Mouse (Mus musculus) layer of hippocampus, adult 9-11 months (tissue): ENCODE data around the gene Atp5l.
A peak's percentile ranks its signal among the peaks of the same experiment; 100 is the strongest.

ENCODE experiments used
- DNase-seq: peaks from one replicate; pipeline ENCODE4 v3.0.0; 2022

Gene Atp5l

GRCm38 (mm10) chr9:44891210-44891609 is 29.3 kb downstream of the Atp5l start:
- DNase-seq, result no peak

GRCm38 (mm10) chr9:44890122-44890521 is 30.4 kb downstream of the Atp5l start:
- DNase-seq, result no peak

- DNase-seq, result no peak
Measured at GRCm38 (mm10) chr9:44888114-44888624, 32.4 kb downstream of the Atp5l start.

GRCm38 (mm10) chr9:44882981-44883569 is 37.5 kb downstream of the Atp5l start:
- peak; percentile 74 for DNase-seq

DNA sequence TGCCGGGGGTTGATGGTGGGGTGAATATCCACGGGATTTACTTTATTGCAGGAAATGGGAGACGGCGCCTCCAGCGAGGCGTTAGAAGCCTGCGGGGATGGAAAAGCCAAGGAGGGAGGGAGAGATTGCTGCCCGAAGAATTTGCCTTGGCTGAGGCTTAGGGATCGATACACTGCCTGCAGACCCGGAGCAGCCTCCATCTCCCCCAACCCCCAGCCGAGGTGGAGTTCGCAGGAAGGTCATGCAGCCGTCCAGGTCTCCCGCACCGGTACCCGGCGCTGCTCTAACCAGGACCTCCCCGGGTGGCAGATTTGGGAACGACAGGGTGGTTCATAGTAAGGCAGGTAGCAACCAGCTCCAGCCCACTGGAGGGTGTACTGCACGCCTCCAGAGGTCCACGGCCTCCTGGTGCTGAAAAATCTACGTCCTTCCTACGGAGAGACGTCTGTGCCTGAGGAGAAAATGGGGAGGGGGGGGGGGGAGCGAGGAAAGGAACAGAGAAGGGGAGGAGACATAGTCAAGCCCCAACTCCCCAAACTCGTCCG is 38.0 kb downstream of the Atp5l start:
- DNase-seq, result peak; percentile 35

GRCm38 (mm10) chr9:44881941-44882435 is 38.6 kb downstream of the Atp5l start:
- DNase-seq, result peak; percentile 77

GRCm38 (mm10) chr9:44881221-44881871 is 39.2 kb downstream of the Atp5l start, which contains the start of gene Kmt2a:
Gene Kmt2a (minus strand): TSS chr9:44881296.
- peak; percentile 97 for DNase-seq

DNA sequence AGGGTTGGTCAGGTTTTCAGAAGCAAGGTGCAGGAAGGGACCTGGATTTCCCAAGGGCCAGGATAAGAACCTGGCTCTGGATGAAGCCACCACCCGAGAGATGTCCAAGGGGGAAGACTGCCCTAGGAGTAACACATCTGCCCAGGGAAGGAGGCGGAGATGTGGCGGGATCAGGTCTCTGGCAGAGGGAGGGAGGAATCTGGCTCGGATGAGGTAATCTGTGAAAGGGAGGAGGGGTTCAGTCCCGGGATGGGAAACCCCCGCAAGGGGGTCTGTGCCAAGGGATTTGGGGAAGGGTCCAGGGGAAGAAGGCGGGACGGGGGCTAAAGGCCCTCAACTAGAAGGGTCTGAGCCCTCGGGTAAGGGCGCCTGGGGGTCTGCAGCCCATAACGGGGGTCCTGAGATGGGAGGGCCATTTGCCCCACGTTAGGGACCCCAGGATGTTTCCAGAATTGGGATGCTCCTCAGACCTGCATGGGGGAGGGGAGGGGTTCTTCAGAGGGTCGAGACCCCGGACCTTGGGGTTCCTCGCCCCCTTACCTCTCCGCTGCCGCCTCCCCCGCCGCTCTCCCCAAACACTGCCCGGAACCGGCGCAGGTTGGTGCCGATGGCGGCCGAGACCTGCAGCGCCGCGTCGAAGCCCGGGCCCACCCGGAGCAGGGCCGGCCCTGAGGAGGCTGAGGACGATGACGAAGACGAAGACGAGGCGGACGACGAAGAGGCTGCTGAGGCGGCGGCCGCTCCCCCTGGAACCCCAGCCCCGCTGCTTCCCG is 40.0 kb downstream of the Atp5l start:
- peak; percentile 18 for DNase-seq

DNA sequence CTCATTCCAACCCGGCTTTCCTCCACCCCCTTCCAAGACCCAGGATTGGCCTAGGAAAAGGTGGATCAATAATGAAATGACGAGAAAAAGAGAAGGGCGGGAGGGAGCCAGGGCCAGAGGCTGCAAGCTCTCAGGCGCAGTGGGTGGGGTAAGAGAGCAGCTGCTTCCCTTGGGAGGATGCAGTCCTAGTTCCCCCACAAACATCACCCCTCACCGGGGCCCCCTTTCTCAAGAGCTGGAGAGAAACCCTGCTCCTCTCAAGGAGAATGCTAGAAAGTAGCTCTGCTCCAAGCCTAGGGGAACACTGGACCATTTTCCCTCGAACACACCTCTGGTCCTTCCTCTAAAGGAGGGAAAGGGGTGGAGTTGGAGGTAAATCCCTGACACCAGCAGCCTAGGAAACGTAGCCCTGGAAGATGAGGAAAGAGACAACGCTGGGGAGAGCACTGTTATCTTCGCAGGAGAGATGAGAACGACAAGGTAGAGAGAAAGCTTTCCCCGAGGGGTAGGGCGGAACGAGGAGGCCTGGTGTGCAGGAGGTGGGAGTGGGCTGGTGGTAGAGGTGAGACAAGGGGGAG is 40.8 kb downstream of the Atp5l start:
- no peak for DNase-seq

- DNase-seq, result no peak
Measured at GRCm38 (mm10) chr9:44878776-44879500, 41.6 kb downstream of the Atp5l start.

DNA sequence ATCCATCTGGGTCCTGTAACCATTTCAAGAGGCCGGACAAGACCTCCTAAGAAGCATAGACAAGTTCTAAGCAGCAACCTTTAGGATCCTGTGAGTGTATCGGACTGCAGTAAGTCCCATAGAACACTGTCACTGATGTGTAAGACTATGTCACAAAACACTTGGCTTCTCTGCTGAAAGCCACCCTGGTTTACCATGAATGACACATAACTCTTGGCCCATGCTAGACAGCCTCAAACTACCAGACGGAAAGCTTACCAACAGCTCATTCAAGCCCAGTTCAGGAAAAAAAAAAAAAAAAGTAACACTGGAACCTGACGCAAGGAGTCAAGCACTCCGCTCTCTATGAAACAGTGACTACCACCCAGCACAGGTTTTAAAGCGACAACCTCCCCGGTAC is 42.9 kb downstream of the Atp5l start:
- no peak for DNase-seq

- peak; percentile 61 for DNase-seq
Measured at GRCm38 (mm10) chr9:44875476-44875875, 45.1 kb downstream of the Atp5l start.

GRCm38 (mm10) chr9:44874198-44874597 is 46.3 kb downstream of the Atp5l start:
- DNase-seq, result no peak

DNA sequence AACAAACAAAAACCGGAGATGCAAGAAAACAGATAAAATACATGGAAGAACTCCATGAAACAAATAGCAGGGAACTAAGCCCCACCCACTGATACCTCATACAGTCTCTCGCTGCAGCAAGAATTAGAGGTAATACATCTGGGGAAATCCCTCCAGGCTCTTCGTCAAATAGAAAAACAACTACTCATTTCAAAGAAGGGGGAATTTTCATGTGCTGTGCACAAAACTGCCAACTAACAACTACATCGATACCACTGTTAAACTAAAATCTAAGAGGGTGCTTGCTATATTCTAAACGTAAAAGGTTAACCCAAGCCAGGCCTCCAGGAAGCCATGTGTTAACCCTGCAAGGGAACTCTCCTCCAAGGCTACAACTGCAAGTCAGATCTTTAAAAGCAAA is 46.9 kb downstream of the Atp5l start:
- DNase-seq, result no peak

- DNase-seq, result no peak
Measured at GRCm38 (mm10) chr9:44868336-44869094, 52.0 kb downstream of the Atp5l start.

- no peak for DNase-seq
Measured at GRCm38 (mm10) chr9:44867664-44868063, 52.9 kb downstream of the Atp5l start.

- no peak for DNase-seq
Measured at GRCm38 (mm10) chr9:44866501-44867240, 53.9 kb downstream of the Atp5l start.
